Mouse (Mus musculus): ENCODE results near the gene Plg.

Gene Plg

DNA sequence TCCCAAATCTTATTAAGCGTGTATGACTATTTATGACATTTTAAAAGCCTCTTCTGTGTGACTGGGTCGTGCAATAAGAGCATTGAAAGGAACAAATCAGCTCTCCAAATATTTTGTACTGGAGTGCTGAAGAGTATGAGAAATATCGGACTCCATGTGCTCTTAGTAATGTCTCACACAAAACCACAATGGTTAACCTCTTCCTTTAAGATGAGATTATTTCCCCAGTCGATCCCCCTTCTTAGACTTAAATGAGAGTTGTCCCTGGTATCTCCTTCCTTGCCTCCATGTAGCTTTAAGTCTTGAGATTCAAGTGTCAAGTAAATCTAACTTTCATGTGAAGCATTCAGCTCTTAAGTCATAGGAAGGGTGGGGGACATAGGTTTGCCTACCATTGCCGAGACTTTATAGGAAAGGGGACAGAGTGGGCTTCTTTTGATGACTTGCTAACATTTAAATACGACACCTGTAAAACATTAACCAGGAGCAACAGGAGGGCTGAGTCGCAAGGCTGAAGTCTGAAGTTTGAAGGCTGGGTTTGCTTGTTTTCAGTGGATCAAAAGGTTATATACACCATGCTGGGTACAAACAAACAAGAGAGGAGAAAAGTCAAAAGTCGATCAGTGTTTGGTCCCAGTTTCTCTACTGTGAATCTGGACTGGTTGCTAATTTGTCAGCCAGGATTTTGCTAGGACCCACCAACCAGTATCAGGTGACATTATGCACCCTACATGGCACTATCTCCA lies 6.8 kb downstream of the Plg start:
- no peak for DNase-seq (ENCODE audit: low spot score in 2 of 2)

GRCm38 (mm10) chr17:12387781-12388180 lies 9.4 kb downstream of the Plg start:
- DNase-seq (ENCODE audit: low spot score in 2 of 2): no peak

DNA sequence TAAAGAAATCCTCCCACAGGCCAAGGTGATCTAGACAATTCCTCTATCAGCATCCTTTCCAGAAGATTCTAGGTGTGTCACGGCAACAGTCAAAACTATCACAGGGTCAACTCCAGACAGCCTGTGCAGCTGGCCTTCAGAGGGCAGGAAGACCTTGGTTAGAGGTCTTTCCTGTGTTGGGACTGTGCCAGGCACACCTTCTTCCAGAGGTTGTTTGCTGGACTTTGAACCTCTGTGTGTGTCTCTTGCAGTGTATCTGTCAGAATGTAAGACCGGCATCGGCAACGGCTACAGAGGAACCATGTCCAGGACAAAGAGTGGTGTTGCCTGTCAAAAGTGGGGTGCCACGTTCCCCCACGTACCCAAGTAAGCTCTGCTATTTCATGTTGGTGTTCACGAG lies 9.8 kb downstream of the Plg start:
- DNase-seq (ENCODE audit: low spot score in 2 of 2): no peak

GRCm38 (mm10) chr17:12396163-12396677 lies 17.8 kb downstream of the Plg start:
- no peak for DNase-seq (ENCODE audit: low spot score in 2 of 2)

DNA sequence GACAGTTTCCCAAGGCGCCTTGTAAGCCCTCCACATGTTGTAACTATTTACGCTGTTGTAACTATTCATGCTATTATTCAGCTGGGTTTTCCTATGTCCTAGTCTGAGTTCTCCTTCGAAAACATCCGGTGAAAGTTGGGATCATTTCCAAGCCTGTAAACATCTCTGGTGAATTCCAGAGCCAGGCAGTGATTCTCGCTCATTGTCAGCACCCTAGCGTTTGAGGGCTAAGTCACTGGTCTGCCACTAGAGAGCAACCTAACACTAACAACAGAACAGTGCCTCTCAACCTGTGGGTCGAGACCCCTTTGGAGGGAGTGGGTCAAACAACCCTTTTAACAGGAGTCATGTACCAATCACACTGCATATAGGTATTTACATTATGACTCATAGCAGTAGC lies 25.0 kb downstream of the Plg start:
- DNase-seq (ENCODE audit: low spot score in 2 of 2): no peak

GRCm38 (mm10) chr17:12409346-12409944 lies 31.0 kb downstream of the Plg start:
- DNase-seq (ENCODE audit: low spot score in 2 of 2): no peak

DNA sequence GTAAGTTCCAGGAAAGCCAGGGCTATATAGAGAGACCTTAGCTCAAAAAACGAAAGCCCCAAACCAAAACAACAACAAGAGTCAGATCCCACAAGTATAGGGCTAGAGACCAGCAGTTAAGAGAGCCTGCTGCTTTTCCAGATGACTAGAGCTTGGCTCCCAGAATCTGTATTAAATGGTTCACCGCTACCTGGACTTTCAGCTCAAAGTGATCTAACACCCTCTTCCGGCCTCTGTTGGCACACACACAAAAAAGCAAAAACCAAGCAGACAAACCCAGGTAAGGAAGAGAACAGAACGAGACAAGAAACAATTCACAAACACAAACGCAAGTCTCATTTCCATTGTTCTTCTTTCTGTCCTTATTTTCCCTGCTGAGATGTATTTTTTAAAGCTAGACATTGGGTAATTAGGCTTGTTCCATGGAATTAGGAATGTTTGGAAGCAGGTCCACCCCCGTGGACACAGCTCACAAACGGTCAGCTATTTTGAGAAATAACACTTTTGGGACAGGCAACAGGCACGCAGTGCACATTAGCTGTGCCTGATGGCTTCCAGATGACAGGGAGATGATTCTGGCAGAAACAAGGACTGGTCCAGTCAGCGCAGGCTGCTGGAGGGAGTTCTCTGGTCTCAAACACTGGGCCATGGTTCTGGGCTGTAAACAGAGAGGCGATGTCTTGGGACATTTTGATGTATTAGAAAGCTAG lies 33.9 kb downstream of the Plg start:
- DNase-seq (ENCODE audit: low spot score in 2 of 2): no peak

DNA sequence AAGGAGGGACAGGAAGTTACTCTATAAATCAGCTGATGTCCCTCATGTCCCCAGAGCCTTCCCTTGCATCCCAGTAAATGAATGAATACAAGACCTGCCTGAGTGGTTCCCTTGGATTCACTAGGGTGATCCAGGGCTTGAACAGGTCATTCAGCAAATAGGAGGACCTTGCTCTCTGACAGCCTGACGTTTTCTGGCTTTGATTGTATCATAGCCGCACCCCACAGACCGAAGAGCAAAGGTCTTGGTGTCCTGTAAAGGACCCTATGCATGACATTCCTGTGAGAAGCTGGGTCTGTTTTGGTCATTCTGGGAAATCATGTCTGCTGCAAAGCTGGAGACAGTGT lies 34.5 kb downstream of the Plg start:
- DNase-seq (ENCODE audit: low spot score in 2 of 2): no peak

- no peak for DNase-seq (ENCODE audit: low spot score in 2 of 2)
These were observed 36.8 kb downstream of the Plg start for GRCm38 (mm10) chr17:12415031-12415735.

DNA sequence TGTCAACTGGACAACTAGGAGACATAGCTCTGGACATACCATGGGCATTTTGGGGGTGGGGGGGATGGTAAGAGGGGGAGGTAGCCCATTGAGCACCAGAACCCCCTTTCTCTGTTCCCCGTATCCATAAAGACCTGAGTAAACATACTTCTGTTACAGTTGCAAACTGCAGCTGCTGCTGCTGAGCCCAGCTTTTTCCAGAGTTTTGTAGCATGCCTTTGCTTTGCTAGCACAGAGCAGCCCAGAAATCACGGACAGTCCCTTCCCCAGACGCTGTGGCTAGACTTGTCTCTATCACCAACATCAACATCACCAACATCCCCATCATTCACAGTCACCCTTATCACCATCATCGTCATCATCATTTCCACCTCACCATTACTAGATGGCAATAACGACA lies 37.3 kb downstream of the Plg start:
- no peak for DNase-seq (ENCODE audit: low spot score in 2 of 2)

GRCm38 (mm10) chr17:12416250-12416895 lies 38.0 kb downstream of the Plg start:
- peak; percentile 74 to 79 for DNase-seq (ENCODE audit: low spot score in 2 of 2)

- no peak for DNase-seq (ENCODE audit: low spot score in 2 of 2)
These were observed 41.2 kb downstream of the Plg start for GRCm38 (mm10) chr17:12419491-12420079.

DNA sequence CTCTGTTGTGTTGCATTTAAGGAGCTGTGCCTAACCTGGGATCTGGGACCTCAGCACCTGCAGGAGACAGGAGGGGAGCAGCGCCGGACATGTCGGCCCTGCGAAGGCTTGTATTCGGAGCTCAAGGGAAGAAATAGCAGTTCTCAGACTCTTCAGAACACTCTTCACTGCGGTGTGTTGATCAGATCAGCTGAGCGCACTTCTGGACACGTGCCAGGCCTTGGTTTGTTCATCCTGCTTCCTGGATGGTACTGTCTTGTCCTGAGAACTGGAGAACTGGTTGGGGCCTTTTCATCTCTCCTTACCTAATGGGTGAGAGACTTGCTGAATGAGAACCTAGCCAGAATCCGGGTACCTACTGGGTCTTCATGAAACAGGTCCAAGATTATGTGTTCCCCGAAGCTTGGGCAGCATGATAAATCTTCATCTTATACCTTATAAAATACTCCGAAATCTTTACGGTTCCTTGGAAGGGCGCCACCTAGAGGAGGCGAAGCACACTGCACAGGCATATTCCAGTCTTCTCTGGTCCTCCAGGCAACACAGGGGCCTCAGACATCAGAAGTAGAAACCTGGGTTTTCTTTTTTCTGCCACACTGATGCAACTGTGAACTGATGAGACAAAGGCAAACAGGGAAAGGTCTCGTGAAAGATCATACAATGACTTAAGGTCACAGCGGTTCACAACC lies 42.6 kb downstream of the Plg start:
- peak in 1 of 2 experiments; percentile 37 for DNase-seq (ENCODE audit: low spot score in 2 of 2)

DNA sequence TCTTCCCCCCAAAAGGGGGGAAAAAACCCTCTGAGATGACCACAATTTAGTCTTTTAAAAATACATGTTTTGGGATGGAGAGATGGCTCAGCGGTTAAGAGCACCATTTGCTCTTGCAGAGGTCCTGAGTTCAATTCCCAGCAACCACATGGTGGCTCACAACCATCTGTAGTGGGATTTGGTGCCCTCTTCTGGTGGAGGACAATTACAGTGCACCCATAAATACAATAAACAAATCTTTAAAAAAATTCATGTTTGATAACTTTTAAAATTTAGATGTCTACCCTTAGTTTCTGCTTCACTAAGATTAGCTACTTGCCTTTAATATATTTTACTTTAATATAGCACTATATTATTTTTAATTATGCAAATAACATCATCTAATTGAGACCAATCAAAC lies 43.7 kb downstream of the Plg start:
- no peak for DNase-seq (ENCODE audit: low spot score in 2 of 2)

DNA sequence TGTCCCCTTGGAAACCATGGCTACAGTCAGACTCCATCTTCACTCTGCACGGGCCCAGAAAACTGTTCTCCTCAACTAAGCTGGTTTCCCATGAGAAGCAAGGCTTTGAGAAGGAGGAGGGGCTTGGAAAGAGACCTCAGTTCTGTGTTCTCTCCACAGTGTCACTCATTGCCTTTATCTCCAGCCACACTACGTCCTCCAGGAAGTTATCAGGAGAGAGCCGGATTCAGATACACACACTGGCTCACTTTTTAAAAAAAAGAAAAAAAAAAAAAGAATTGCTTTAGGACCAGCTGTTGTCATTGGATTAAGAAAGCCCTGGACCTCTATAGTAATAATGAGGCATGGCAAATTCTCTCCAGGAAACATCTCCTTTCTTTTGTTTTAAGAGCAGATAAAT lies 48.7 kb downstream of the Plg start:
- DNase-seq (ENCODE audit: low spot score in 2 of 2): no peak

- DNase-seq (ENCODE audit: low spot score in 2 of 2): no peak
These were observed 50.0 kb downstream of the Plg start for GRCm38 (mm10) chr17:12428369-12428768.

DNA sequence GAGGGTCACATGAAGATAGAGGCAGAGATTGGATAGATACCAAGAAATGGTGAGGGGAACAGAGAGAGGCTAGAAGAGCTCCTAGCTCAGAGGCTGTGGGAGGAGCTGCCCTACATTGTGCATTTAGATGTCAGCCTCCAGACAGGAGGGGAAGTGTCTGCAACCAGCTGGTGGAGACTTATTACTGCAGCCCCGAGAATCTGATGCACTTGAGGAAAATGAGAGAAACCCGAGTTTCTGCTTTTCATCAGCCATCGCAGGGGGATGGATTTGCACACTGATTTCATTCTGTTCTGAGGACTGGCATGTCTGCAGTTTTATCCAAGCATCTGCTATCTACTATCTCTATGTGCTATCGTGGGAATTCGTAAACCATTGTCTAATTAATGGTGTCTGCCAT lies 53.3 kb downstream of the Plg start:
- no peak for DNase-seq (ENCODE audit: low spot score in 2 of 2)

- DNase-seq (ENCODE audit: low spot score in 2 of 2): no peak
These were observed 59.4 kb downstream of the Plg start for GRCm38 (mm10) chr17:12437771-12438170.

- no peak for DNase-seq (ENCODE audit: low spot score in 2 of 2)
These were observed 66.2 kb downstream of the Plg start for GRCm38 (mm10) chr17:12444561-12444960.

DNA sequence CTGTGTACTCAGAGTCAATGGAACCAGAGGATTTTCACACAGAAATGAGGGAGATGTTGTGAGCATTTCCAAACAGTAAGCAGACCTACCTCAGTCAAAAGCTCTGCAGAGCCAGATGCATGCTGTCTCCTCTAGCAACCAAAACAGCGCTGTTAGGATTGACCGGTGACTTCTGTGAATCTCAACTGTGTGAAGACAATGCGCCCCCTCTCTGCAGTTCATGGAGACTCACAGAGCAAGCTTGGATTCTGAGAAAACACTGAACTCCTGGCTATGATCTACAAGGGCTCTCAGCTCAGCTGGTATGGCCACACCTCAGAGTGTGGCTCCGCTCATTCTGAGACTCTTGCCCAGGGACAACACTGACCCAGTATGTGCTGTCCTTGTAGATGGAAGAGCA lies 72.8 kb downstream of the Plg start:
- no peak for DNase-seq (ENCODE audit: low spot score in 2 of 2)
